Mouse (Mus musculus): ENCODE measurements around the gene Pkd2l1. TPM values are rescaled to one million over a fixed set of nuclear protein-coding genes. Genes with fewer than 3 reads are reported as not detected.

Pkd2l1 gene
- not detected in 2 replicates for polyA plus RNA-seq (2015; fragmentation: Nextera tagmentation; extraction: Ambion mirVana)

DNA sequence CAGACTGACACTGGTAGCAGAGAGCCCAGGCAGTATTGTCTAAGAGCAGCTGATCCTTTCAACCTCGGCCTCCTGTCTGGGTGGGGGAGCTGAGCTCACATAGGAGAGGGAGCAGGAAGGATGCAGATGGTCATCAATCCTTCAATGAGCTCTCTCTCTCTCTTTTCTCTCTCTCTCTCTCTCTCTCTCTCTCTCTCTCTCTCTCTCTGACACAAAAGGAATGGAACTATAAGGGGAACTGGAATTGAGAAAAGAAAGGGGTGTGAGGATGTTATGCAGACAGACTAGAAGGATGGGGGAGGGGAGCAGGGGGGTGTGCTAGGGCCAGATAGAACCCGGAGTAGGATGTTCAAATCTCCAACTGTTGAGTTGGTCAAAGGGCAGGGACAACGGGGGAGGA, at the start of gene Pkd2l1:
Gene Pkd2l1, minus strand, starts transcription at position 101 of the 400 bp plus-strand sequence.

DNA sequence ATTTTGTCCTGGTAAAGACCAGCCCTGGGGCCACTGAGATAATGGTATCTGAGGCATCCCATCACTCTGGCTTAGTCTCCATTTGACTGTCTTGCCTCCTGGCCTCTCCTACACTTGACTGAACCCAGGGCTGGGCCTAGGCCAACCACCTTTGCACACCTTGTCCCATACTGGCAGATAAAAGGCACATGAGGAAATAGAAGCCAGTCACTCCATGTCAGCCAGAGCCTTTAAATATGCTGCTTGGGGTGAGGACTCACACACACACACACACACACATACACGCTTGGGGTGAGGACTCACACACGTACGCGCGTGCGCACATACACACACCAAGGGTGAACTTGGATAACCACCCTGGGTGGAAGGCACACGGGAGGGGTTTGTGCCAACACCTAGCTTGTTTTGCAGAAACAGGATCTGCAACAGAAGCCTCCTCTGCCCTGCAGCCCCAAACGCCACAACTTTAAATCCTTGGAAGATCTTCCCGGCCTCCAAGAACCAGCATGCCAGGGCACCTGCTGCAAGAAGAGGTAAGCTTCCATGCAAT, 10.8 kb upstream of the Pkd2l1 start, which contains the start of gene Scd3:
Gene Scd3, plus strand, starts transcription at position 255 of the 550 bp plus-strand sequence.

DNA sequence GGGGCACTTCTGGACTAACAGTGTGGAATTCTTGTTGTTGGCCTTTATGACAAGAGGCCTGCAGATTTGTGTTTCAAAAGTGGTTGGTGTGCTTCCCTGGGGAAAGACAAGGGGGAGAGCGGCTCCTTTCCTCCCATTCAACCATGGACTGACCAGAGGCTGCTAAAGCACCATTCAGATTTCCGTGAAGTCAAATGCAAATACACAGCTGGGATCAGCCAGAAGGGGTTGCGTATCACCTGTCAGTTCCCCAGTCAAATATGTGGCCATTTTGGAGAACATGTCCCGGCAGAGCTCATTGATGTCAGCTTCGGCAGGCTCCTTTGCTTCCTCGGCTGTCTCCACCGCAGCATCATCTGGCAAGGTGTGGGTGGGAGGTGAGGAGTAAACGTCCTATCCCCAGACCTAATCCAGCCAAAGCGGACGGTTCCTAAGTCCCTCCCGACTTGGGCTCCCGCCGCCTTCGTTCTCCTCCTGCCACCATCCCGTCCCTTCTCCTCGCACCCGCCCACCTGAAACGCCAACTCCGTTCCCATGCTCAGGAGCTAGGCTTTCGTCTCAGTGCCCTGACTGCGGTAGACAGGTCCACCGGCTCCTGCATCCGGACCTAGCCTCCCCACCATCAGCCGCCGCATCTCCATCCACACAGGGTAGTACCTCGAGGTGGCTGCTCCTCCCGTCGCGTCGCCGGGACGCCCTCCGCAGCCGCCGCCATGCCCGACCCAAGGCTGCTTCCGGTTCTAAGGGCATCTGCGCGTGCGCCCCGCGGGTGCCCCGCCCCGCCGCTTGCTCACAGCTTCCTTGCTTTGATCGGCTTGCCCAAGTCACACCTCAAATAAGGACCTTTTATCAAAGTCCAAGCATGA, 46.3 kb downstream of the Pkd2l1 start, which contains the start of gene Bloc1s2:
Gene Bloc1s2, minus strand, starts transcription at position 745 of the 866 bp plus-strand sequence.

DNA sequence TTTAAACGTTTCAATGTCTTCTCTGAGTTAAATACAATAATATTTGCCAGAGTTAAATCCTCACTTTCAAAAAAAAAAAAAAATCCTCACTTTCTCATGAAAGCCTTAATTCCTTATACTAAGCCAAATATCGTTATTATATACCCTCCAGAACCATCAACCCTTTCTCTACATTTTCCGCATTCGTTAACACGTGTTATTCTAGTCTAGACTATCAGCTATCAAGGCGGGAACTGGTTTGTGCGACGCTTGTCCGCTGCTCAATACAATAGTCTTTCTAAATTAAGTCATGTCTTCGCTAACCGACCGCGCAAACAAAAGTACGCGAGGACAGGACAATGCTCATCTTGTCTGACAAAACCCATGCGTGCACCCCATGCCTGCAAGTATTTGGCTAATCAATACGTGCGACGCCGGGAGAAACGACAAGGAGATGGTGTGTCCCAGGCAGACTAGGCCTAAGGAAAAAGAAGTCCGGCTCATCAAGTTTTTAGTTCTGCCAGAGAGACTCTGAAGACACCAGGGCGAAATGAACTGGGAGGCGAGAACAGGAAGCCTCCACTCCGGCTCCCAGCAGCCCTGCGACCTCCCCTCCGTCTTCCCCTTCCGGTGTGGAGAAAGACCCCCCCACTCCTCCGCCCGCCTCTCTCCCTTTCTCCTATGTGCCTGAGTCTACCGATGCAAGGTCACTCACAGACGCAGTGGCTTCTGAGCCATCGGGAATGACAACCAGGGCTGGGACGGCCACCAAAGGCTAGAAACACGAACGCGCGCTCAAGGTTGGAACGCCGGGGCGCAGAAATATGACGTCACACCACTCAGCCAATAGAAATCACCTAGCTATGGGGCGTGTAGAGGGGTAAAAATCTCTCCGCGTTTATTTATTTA, 56.9 kb downstream of the Pkd2l1 start, which contains the start of gene Cwf19l1:
Gene Cwf19l1, minus strand, starts transcription at position 805 of the 888 bp plus-strand sequence.

DNA sequence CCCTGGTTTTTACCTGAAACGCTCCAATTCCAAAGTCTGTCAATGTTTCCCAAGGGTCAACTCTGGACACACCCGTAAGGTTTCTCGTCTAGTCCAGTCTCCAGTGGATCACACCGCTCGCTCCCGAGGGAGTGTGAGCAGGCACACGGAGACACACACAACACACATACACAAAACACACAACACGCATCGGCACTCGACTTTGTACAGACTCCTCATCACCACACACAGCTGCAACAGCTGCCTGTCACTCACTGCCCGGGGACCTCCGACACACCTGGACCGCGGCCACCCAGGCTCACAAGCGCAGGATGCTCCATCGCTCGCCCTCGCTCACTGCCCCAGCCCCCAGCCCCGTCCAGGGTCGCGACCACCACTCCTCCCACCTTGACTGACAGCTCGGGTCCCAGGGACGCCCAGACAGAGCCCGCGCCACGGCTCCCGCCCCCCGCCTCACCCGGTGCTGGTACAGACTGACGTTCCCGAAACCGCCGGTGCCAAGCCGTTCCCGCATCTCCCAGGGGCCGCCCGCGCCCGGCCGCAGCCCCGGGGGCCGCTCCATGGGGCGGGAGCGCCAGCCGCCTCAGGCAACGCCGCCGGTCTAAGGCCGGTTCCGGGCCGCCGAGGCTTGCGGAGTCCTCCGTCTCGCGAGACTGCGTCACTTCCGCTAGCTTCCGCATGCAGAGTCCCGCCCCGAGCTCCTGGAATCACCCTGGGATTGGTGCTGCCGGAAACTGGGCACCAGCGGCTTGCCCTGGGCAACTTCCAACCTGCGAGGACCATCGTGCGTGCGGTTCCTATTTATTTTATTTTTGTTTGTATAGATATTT, 85.2 kb downstream of the Pkd2l1 start, which contains the start of gene Chuk:
Gene Chuk, minus strand, starts transcription at position 650 of the 830 bp plus-strand sequence.

Other genes with a start within 250 kb of the Pkd2l1 start
- 0.11 and 0.16 TPM in 2 replicates for gene Cpn1, start 205.9 kb downstream of the Pkd2l1 start, polyA plus RNA-seq (2015; fragmentation: Nextera tagmentation; extraction: Ambion mirVana)
- 0.06 TPM in 1 of 2 replicates, not detected in the other for gene Cyp2c23, start 163.2 kb downstream of the Pkd2l1 start, polyA plus RNA-seq (2015; fragmentation: Nextera tagmentation; extraction: Ambion mirVana)
- 11.3 and 13.2 TPM in 2 replicates for gene Erlin1, start 122.7 kb downstream of the Pkd2l1 start, polyA plus RNA-seq (2015; fragmentation: Nextera tagmentation; extraction: Ambion mirVana)
- gene Chuk, start 85.0 kb downstream of the Pkd2l1 start, polyA plus RNA-seq (2015; fragmentation: Nextera tagmentation; extraction: Ambion mirVana): 22.8 and 24.9 TPM in 2 replicates
- 20.7 and 21.3 TPM in 2 replicates for gene Cwf19l1, start 56.6 kb downstream of the Pkd2l1 start, polyA plus RNA-seq (2015; fragmentation: Nextera tagmentation; extraction: Ambion mirVana)
- 59.4 and 61.3 TPM in 2 replicates for gene Bloc1s2, start 46.0 kb downstream of the Pkd2l1 start, polyA plus RNA-seq (2015; fragmentation: Nextera tagmentation; extraction: Ambion mirVana)
- gene Scd3, start 10.8 kb upstream of the Pkd2l1 start, polyA plus RNA-seq (2015; fragmentation: Nextera tagmentation; extraction: Ambion mirVana): not detected in 2 replicates
- 11.1 and 16.3 TPM in 2 replicates for gene Scd2, start 101.2 kb upstream of the Pkd2l1 start, polyA plus RNA-seq (2015; fragmentation: Nextera tagmentation; extraction: Ambion mirVana)
- gene Scd4, start 140.7 kb upstream of the Pkd2l1 start, polyA plus RNA-seq (2015; fragmentation: Nextera tagmentation; extraction: Ambion mirVana): 0.07 TPM in 1 of 2 replicates, not detected in the other
- 2.6 and 5.0 TPM in 2 replicates for gene Scd1, start 215.4 kb upstream of the Pkd2l1 start, polyA plus RNA-seq (2015; fragmentation: Nextera tagmentation; extraction: Ambion mirVana)